Mouse (Mus musculus): ENCODE data around the gene Nol12. TPM values are rescaled to one million over a fixed set of nuclear protein-coding genes. Genes with fewer than 3 reads are reported as not detected.

Nol12 gene
- polyA plus RNA-seq, 1 experiment from 2014 or later, result 61.1 TPM

GRCm38 (mm10) chr15:78948883-78949282 is 14.2 kb downstream of the Nol12 start:
- Histone ChIP-seq H3K9me3 (no peaks in the 10 kb centered on the region), H3K4me1 (replicated peaks) (peaks cover 20% of the 10 kb centered on the region), H3K4me3 (replicated peaks) (peak overlapping the region; percentile 55), H3K36me3 (peaks cover 31% of the 10 kb centered on the region), H3K9ac (replicated peaks) (no peak overlapping the region), H3K27ac (no peak overlapping the region), H3K27me3 (no peaks in the 10 kb centered on the region), H3K4me2 (peak overlapping the region; percentile 73)
- no peak for ATAC-seq (ENCODE audit: insufficient number of reproducible peaks, insufficient read depth, low FRiP score, low TSS enrichment, low read depth)
- WGBS, result 95% methylated on average over 3 of the region's 3 CpGs

- Histone ChIP-seq H3K27ac (no peak overlapping the region), H3K4me2 (no peak overlapping the region), H3K9me3 (no peaks in the 10 kb centered on the region), H3K9ac (replicated peaks) (no peak overlapping the region), H3K4me3 (replicated peaks) (no peak overlapping the region), H3K36me3 (peaks cover 65% of the 10 kb centered on the region), H3K27me3 (no peaks in the 10 kb centered on the region), H3K4me1 (replicated peaks) (peaks cover 13% of the 10 kb centered on the region)
- 76% methylated on average over 3 of the region's 3 CpGs for WGBS
- ATAC-seq (ENCODE audit: insufficient number of reproducible peaks, insufficient read depth, low FRiP score, low TSS enrichment, low read depth), result no peak
These were observed 20.9 kb downstream of the Nol12 start for GRCm38 (mm10) chr15:78955663-78956062.

- Histone ChIP-seq H3K36me3 (peaks cover 65% of the 10 kb centered on the region), H3K4me2 (no peak overlapping the region), H3K4me1 (replicated peaks) (peaks cover 13% of the 10 kb centered on the region), H3K4me3 (replicated peaks) (no peak overlapping the region), H3K27ac (no peak overlapping the region), H3K9me3 (no peaks in the 10 kb centered on the region), H3K9ac (replicated peaks) (no peak overlapping the region), H3K27me3 (no peaks in the 10 kb centered on the region)
- WGBS, result 68% methylated on average over 4 of the region's 4 CpGs
- no peak for ATAC-seq (ENCODE audit: insufficient number of reproducible peaks, insufficient read depth, low FRiP score, low TSS enrichment, low read depth)
These were observed 21.6 kb downstream of the Nol12 start for GRCm38 (mm10) chr15:78956351-78956750.

- peak overlapping the region; percentile 74 for H3K27ac ChIP-seq
- ATAC-seq (ENCODE audit: insufficient number of reproducible peaks, insufficient read depth, low FRiP score, low TSS enrichment, low read depth), result no peak
- H3K4me3 ChIP-seq (replicated peaks), result no peak overlapping the region
- WGBS, result 43% methylated on average over 15 of the region's 15 CpGs
- no peaks in the 10 kb centered on the region for H3K9me3 ChIP-seq
- no peaks in the 10 kb centered on the region for H3K27me3 ChIP-seq
- H3K4me2 ChIP-seq, result peak overlapping the region; percentile 6; the same call in 1 of the 2 replicates
- 0 out of 2 replicates have a peak overlapping the region, but pooled peaks have one; percentile 14 for H3K9ac ChIP-seq (replicated peaks)
- peaks cover 13% of the 10 kb centered on the region for H3K4me1 ChIP-seq (replicated peaks)
- peaks cover 66% of the 10 kb centered on the region for H3K36me3 ChIP-seq
These were observed 22.3 kb downstream of the Nol12 start for GRCm38 (mm10) chr15:78957021-78957420.

- Histone ChIP-seq H3K4me2 (no peak overlapping the region), H3K9me3 (no peaks in the 10 kb centered on the region), H3K27ac (no peak overlapping the region), H3K36me3 (peaks cover 45% of the 10 kb centered on the region), H3K4me1 (replicated peaks) (peaks cover 18% of the 10 kb centered on the region), H3K27me3 (no peaks in the 10 kb centered on the region), H3K9ac (replicated peaks) (no peak overlapping the region), H3K4me3 (replicated peaks) (no peak overlapping the region)
- 83% methylated on average over 11 of the region's 11 CpGs for WGBS
- ATAC-seq (ENCODE audit: insufficient number of reproducible peaks, insufficient read depth, low FRiP score, low TSS enrichment, low read depth), result no peak
These were observed 24.8 kb downstream of the Nol12 start for GRCm38 (mm10) chr15:78959537-78959936.

- Histone ChIP-seq H3K4me3 (replicated peaks) (no peak overlapping the region), H3K27me3 (no peaks in the 10 kb centered on the region), H3K9ac (replicated peaks) (no peak overlapping the region), H3K4me1 (replicated peaks) (peaks cover 18% of the 10 kb centered on the region), H3K27ac (no peak overlapping the region), H3K4me2 (no peak overlapping the region), H3K36me3 (peaks cover 46% of the 10 kb centered on the region), H3K9me3 (no peaks in the 10 kb centered on the region)
- WGBS, result 73% methylated on average over 4 of the region's 4 CpGs
- ATAC-seq (ENCODE audit: insufficient number of reproducible peaks, insufficient read depth, low FRiP score, low TSS enrichment, low read depth), result no peak
These were observed 25.4 kb downstream of the Nol12 start for GRCm38 (mm10) chr15:78960088-78960487.

GRCm38 (mm10) chr15:78962885-78963284 is 28.2 kb downstream of the Nol12 start:
- no peak for ATAC-seq (ENCODE audit: insufficient number of reproducible peaks, insufficient read depth, low FRiP score, low TSS enrichment, low read depth)
- no peak overlapping the region for H3K9ac ChIP-seq (replicated peaks)
- H3K4me3 ChIP-seq (replicated peaks), result no peak overlapping the region
- H3K36me3 ChIP-seq, result peaks cover 61% of the 10 kb centered on the region
- no peaks in the 10 kb centered on the region for H3K9me3 ChIP-seq
- no peak overlapping the region for H3K4me2 ChIP-seq
- 39% methylated on average over 2 of the region's 2 CpGs for WGBS
- H3K4me1 ChIP-seq (replicated peaks), result 0 out of 2 replicates have a peak, but pooled peaks cover 5% of the 10 kb centered on the region
- H3K27ac ChIP-seq, result no peak overlapping the region
- no peaks in the 10 kb centered on the region for H3K27me3 ChIP-seq

- ATAC-seq (ENCODE audit: insufficient number of reproducible peaks, insufficient read depth, low FRiP score, low TSS enrichment, low read depth), result no peak
- Histone ChIP-seq H3K36me3 (peaks cover 29% of the 10 kb centered on the region), H3K4me2 (no peak overlapping the region), H3K27me3 (no peaks in the 10 kb centered on the region), H3K4me1 (replicated peaks) (no peaks in the 10 kb centered on the region), H3K9ac (replicated peaks) (no peak overlapping the region), H3K9me3 (no peaks in the 10 kb centered on the region), H3K27ac (no peak overlapping the region), H3K4me3 (replicated peaks) (no peak overlapping the region)
- WGBS, result 81% methylated on average over 6 of the region's 6 CpGs
These were observed 36.9 kb downstream of the Nol12 start for GRCm38 (mm10) chr15:78971626-78972025.

GRCm38 (mm10) chr15:78973950-78974349 is 39.2 kb downstream of the Nol12 start:
- Histone ChIP-seq H3K4me2 (no peak overlapping the region), H3K27ac (no peak overlapping the region), H3K9ac (replicated peaks) (no peak overlapping the region), H3K27me3 (no peaks in the 10 kb centered on the region), H3K9me3 (no peaks in the 10 kb centered on the region), H3K4me3 (replicated peaks) (no peak overlapping the region), H3K4me1 (replicated peaks) (peaks cover 16% of the 10 kb centered on the region), H3K36me3 (peaks cover 10% of the 10 kb centered on the region; the same call in 1 of the 2 replicates)
- ATAC-seq (ENCODE audit: insufficient number of reproducible peaks, insufficient read depth, low FRiP score, low TSS enrichment, low read depth), result no peak
- 80% methylated on average over 7 of the region's 7 CpGs for WGBS

GRCm38 (mm10) chr15:78977676-78978159 is 43.0 kb downstream of the Nol12 start:
- H3K4me2 ChIP-seq, result no peak overlapping the region
- H3K27ac ChIP-seq, result no peak overlapping the region
- H3K9me3 ChIP-seq, result no peaks in the 10 kb centered on the region
- peaks cover 5% of the 10 kb centered on the region; the same call in 1 of the 2 replicates for H3K36me3 ChIP-seq
- no peak overlapping the region for H3K9ac ChIP-seq (replicated peaks)
- WGBS, result 90% methylated on average over 8 of the region's 8 CpGs
- H3K4me1 ChIP-seq (replicated peaks), result peaks cover 37% of the 10 kb centered on the region
- no peak overlapping the region for H3K4me3 ChIP-seq (replicated peaks)
- H3K27me3 ChIP-seq, result no peaks in the 10 kb centered on the region
- no peak for ATAC-seq (ENCODE audit: insufficient number of reproducible peaks, insufficient read depth, low FRiP score, low TSS enrichment, low read depth)

- 8% methylated on average over 4 of the region's 4 CpGs for whole genome bisulfite sequencing
- ATAC-seq (ENCODE audit: insufficient number of reproducible peaks, insufficient read depth, low FRiP score, low TSS enrichment, low read depth), result peak; percentile 29; the same call in 1 of the 2 replicates
- H3K4me3 ChIP-seq (replicated peaks), result no peak overlapping the region
- peak overlapping the region; percentile 18 for H3K4me2 ChIP-seq
- H3K36me3 ChIP-seq, result peaks cover 4% of the 10 kb centered on the region; the same call in 1 of the 2 replicates
- peak overlapping the region; percentile 79 for H3K27ac ChIP-seq
- H3K9me3 ChIP-seq, result no peaks in the 10 kb centered on the region
- H3K9ac ChIP-seq (replicated peaks), result no peak overlapping the region; the same call in 1 of the 2 replicates
- H3K4me1 ChIP-seq (replicated peaks), result peaks cover 44% of the 10 kb centered on the region
- no peaks in the 10 kb centered on the region for H3K27me3 ChIP-seq
These were observed 44.1 kb downstream of the Nol12 start for GRCm38 (mm10) chr15:78978875-78979274.

- Histone ChIP-seq H3K4me1 (replicated peaks) (peaks cover 56% of the 10 kb centered on the region), H3K27me3 (no peaks in the 10 kb centered on the region), H3K36me3 (no peaks in the 10 kb centered on the region), H3K4me3 (replicated peaks) (no peak overlapping the region), H3K9ac (replicated peaks) (no peak overlapping the region), H3K27ac (no peak overlapping the region), H3K9me3 (no peaks in the 10 kb centered on the region), H3K4me2 (no peak overlapping the region)
- ATAC-seq (ENCODE audit: insufficient number of reproducible peaks, insufficient read depth, low FRiP score, low TSS enrichment, low read depth), result no peak
- 94% methylated on average over 4 of the region's 4 CpGs for WGBS
These were observed 45.4 kb downstream of the Nol12 start for GRCm38 (mm10) chr15:78980084-78980483.

Measured in limb, embryonic 12.5 days (tissue).